Mouse (Mus musculus): Measurements from ENCODE around the gene Gspt2.
A peak's percentile ranks its signal among the peaks of the same experiment; 100 is the strongest.
"Not testable (repeated sequence)": the region's sequence is repeated elsewhere in the genome, so short reads cannot be mapped to it uniquely, and the experiment has no call there.

Gspt2 gene

GRCm38 (mm10) chrX:94635961-94636563 lies at the start of gene Gspt2:
Gene Gspt2 (plus strand): TSS chrX:94636069.
- DNase-seq (ENCODE audit: low read depth, low spot score) = peak; percentile 51

- DNase-seq (ENCODE audit: low read depth, low spot score) = peak; percentile 36
Observed at GRCm38 (mm10) chrX:94624835-94625803, 10.8 kb upstream of the Gspt2 start.

GRCm38 (mm10) chrX:94636911-94637310 lies 1.0 kb downstream of the Gspt2 start:
- DNase-seq (ENCODE audit: low read depth, low spot score) = no peak

GRCm38 (mm10) chrX:94648541-94648940 lies 12.7 kb downstream of the Gspt2 start:
- DNase-seq (ENCODE audit: low read depth, low spot score) = no peak

GRCm38 (mm10) chrX:94657734-94658133 lies 21.9 kb downstream of the Gspt2 start:
- DNase-seq (ENCODE audit: low read depth, low spot score) = no peak

- DNase-seq (ENCODE audit: low read depth, low spot score) = no peak
Observed at GRCm38 (mm10) chrX:94670814-94671213, 34.9 kb downstream of the Gspt2 start.

GRCm38 (mm10) chrX:94674977-94675376 lies 39.1 kb downstream of the Gspt2 start:
- peak; percentile 71 for DNase-seq (ENCODE audit: low read depth, low spot score)

- DNase-seq (ENCODE audit: low read depth, low spot score) = not testable (repeated sequence)
Observed at GRCm38 (mm10) chrX:94681581-94681980, 45.7 kb downstream of the Gspt2 start.

GRCm38 (mm10) chrX:94689593-94689992 lies 53.7 kb downstream of the Gspt2 start:
- peak; percentile 3 for DNase-seq (ENCODE audit: low read depth, low spot score)
